Mouse (Mus musculus) heart, embryonic 11.5 days (tissue): Measurements from ENCODE around the gene Eif1b. TPM values are rescaled to one million over a fixed set of nuclear protein-coding genes. Genes with fewer than 3 reads are reported as not detected.

Source experiments
- ATAC-seq: fragments of 200-750 bp; cut with Nextera tagmentation; replicated peaks from 2 replicates; pipeline ENCODE4 v1.8.0; 2017; ENCODE audit warnings: moderate library complexity; ENCODE audit not compliant: insufficient number of reproducible peaks, low FRiP score, low TSS enrichment
- H3K27ac ChIP-seq: fragments of 300-500 bp; sonication (generic); 2 replicates; pipeline ENCODE4 v1.5.1; 2014; ENCODE audit warnings: mild to moderate bottlenecking, low read depth, low read length
- H3K27me3 ChIP-seq: fragments of 300-500 bp; sonication (generic); 2 replicates; pipeline ENCODE4 v1.6.1; 2014; ENCODE audit warnings: mild to moderate bottlenecking, low read length, mixed read lengths; ENCODE audit not compliant: control insufficient read depth, insufficient read depth
- H3K36me3 ChIP-seq: fragments of 300-500 bp; sonication (generic); 2 replicates; pipeline ENCODE4 v1.6.1; 2014; ENCODE audit warnings: mild to moderate bottlenecking, low read length, moderate library complexity, mixed read lengths; ENCODE audit not compliant: control insufficient read depth, insufficient read depth
- H3K4me1 ChIP-seq: fragments of 300-500 bp; sonication (generic); 2 replicates; pipeline ENCODE4 v1.6.1; 2014; ENCODE audit warnings: low read length; ENCODE audit not compliant: control insufficient read depth, insufficient read depth
- H3K4me2 ChIP-seq: fragments of 300-500 bp; sonication (generic); 2 replicates; pipeline ENCODE4 v1.6.1; 2014; ENCODE audit warnings: mild to moderate bottlenecking, moderate library complexity
- H3K4me3 ChIP-seq: fragments of 300-500 bp; sonication (generic); 2 replicates; pipeline ENCODE4 v1.5.1; 2014; ENCODE audit warnings: low read depth, low read length
- H3K9ac ChIP-seq: fragments of 300-500 bp; sonication (generic); 2 replicates; pipeline ENCODE4 v1.6.1; 2014; ENCODE audit warnings: mild to moderate bottlenecking, low read depth, low read length, moderate library complexity
- H3K9me3 ChIP-seq: fragments of 300-500 bp; sonication (generic); replicated peaks from 2 replicates; pipeline ENCODE4 v1.6.1; 2016; ENCODE audit warnings: low read length; ENCODE audit not compliant: control insufficient read depth
- WGBS: fragments of 180-500 bp; shearing (Covaris S2); extraction: QIAGEN DNeasy Blood & Tissue Kit; methylation state at CpG from one replicate; pipeline ENCODE4 v1.1.7; 2014; ENCODE audit not compliant: insufficient replicate concordance; 5-methylcytosine and 5-hydroxymethylcytosine counted together
- polyA plus RNA-seq: library from polyadenylated mRNA; unstranded; fragments of >200 nt; fragmentation: Nextera tagmentation; extraction: Ambion mirVana; gene quantifications from 2 replicates; pipeline ENCODE4 v1.2.1, GENCODE M21; 2014

The Eif1b gene
- polyA plus RNA-seq, 1 experiment from 2014 or later, result 157 TPM

GRCm38 (mm10) chr9:120504423-120504822 is 12.4 kb downstream of the Eif1b start:
- Histone ChIP-seq H3K4me2 (no peak overlapping the region), H3K27ac (no peak overlapping the region), H3K9ac (no peak overlapping the region), H3K36me3 (no peaks in the 10 kb centered on the region), H3K27me3 (no peaks in the 10 kb centered on the region), H3K9me3 (peaks cover 4% of the 10 kb centered on the region; the same call in 1 of the 2 replicates), H3K4me1 (no peaks in the 10 kb centered on the region), H3K4me3 (no peak overlapping the region)
- 76% methylated on average over 2 of the region's 2 CpGs for WGBS
- ATAC-seq, result no peak

- ATAC-seq, result no peak
- Histone ChIP-seq H3K27me3 (no peaks in the 10 kb centered on the region; the same call in 1 of the 2 replicates), H3K9ac (no peak overlapping the region), H3K9me3 (peaks cover 2% of the 10 kb centered on the region; the same call in 1 of the 2 replicates), H3K4me1 (no peaks in the 10 kb centered on the region), H3K27ac (no peak overlapping the region), H3K4me2 (no peak overlapping the region), H3K36me3 (no peaks in the 10 kb centered on the region), H3K4me3 (no peak overlapping the region)
- WGBS, result 73% methylated on average over 3 of the region's 3 CpGs
Measured at GRCm38 (mm10) chr9:120511781-120512180, 19.7 kb downstream of the Eif1b start.

GRCm38 (mm10) chr9:120516720-120517119 is 24.7 kb downstream of the Eif1b start:
- no peak overlapping the region for H3K27ac ChIP-seq
- ATAC-seq, result no peak
- H3K4me3 ChIP-seq, result no peak overlapping the region
- no peaks in the 10 kb centered on the region for H3K36me3 ChIP-seq
- no peak overlapping the region for H3K9ac ChIP-seq
- no peaks in the 10 kb centered on the region for H3K27me3 ChIP-seq
- no peaks in the 10 kb centered on the region for H3K9me3 ChIP-seq
- 67% methylated on average over 8 of the region's 8 CpGs for WGBS
- no peak overlapping the region for H3K4me2 ChIP-seq
- H3K4me1 ChIP-seq, result no peaks in the 10 kb centered on the region

GRCm38 (mm10) chr9:120518946-120519345 is 26.9 kb downstream of the Eif1b start:
- H3K4me1 ChIP-seq, result no peaks in the 10 kb centered on the region
- no peak overlapping the region for H3K9ac ChIP-seq
- no peaks in the 10 kb centered on the region for H3K9me3 ChIP-seq
- WGBS, result 67% methylated on average over 3 of the region's 3 CpGs
- no peak for ATAC-seq
- no peaks in the 10 kb centered on the region for H3K36me3 ChIP-seq
- H3K27me3 ChIP-seq, result no peaks in the 10 kb centered on the region
- H3K4me2 ChIP-seq, result no peak overlapping the region
- H3K27ac ChIP-seq, result no peak overlapping the region
- H3K4me3 ChIP-seq, result no peak overlapping the region

- no peak overlapping the region for H3K9ac ChIP-seq
- 63% methylated on average over 19 of the region's 19 CpGs for WGBS
- no peaks in the 10 kb centered on the region for H3K9me3 ChIP-seq
- H3K36me3 ChIP-seq, result no peaks in the 10 kb centered on the region
- ATAC-seq, result no peak
- H3K27ac ChIP-seq, result no peak overlapping the region
- H3K4me1 ChIP-seq, result no peaks in the 10 kb centered on the region
- H3K4me2 ChIP-seq, result no peak overlapping the region
- no peak overlapping the region for H3K4me3 ChIP-seq
- H3K27me3 ChIP-seq, result no peaks in the 10 kb centered on the region
Measured at GRCm38 (mm10) chr9:120519469-120520125, 27.6 kb downstream of the Eif1b start.

GRCm38 (mm10) chr9:120521161-120521560 is 29.1 kb downstream of the Eif1b start:
- Histone ChIP-seq H3K4me2 (no peak overlapping the region), H3K4me1 (no peaks in the 10 kb centered on the region), H3K36me3 (no peaks in the 10 kb centered on the region), H3K9me3 (no peaks in the 10 kb centered on the region), H3K27me3 (no peaks in the 10 kb centered on the region), H3K9ac (no peak overlapping the region), H3K4me3 (no peak overlapping the region), H3K27ac (no peak overlapping the region)
- no peak for ATAC-seq
- 75% methylated on average over 1 of the region's 1 CpGs for WGBS

- H3K9ac ChIP-seq, result no peak overlapping the region
- no peak overlapping the region for H3K27ac ChIP-seq
- no peak for ATAC-seq
- no peaks in the 10 kb centered on the region for H3K27me3 ChIP-seq
- no peak overlapping the region for H3K4me3 ChIP-seq
- H3K4me2 ChIP-seq, result no peak overlapping the region
- H3K9me3 ChIP-seq, result no peaks in the 10 kb centered on the region
- H3K36me3 ChIP-seq, result no peaks in the 10 kb centered on the region
- no peaks in the 10 kb centered on the region for H3K4me1 ChIP-seq
- WGBS, result 83% methylated on average over 4 of the region's 4 CpGs
Measured at GRCm38 (mm10) chr9:120527270-120527669, 35.2 kb downstream of the Eif1b start.

- WGBS, result 84% methylated on average over 8 of the region's 8 CpGs
- Histone ChIP-seq H3K9ac (no peak overlapping the region), H3K27ac (no peak overlapping the region), H3K4me1 (no peaks in the 10 kb centered on the region), H3K4me3 (no peak overlapping the region), H3K27me3 (no peaks in the 10 kb centered on the region), H3K36me3 (no peaks in the 10 kb centered on the region), H3K9me3 (no peaks in the 10 kb centered on the region), H3K4me2 (no peak overlapping the region)
- ATAC-seq, result no peak
Measured at GRCm38 (mm10) chr9:120527919-120528318, 35.9 kb downstream of the Eif1b start.

- Histone ChIP-seq H3K27ac (no peak overlapping the region), H3K36me3 (no peaks in the 10 kb centered on the region), H3K4me1 (no peaks in the 10 kb centered on the region), H3K9ac (no peak overlapping the region), H3K27me3 (no peaks in the 10 kb centered on the region), H3K4me2 (no peak overlapping the region), H3K9me3 (no peaks in the 10 kb centered on the region), H3K4me3 (no peak overlapping the region)
- ATAC-seq, result no peak
- WGBS, result 81% methylated on average over 17 of the region's 17 CpGs
Measured at GRCm38 (mm10) chr9:120528815-120529510, 36.9 kb downstream of the Eif1b start.
